Mouse (Mus musculus) gastrocnemius, adult 18-20 months (tissue): ENCODE measurements around the gene B4galnt1. TPM values are rescaled to one million over a fixed set of nuclear protein-coding genes. Genes with fewer than 3 reads are reported as not detected.

ENCODE experiments used
- DNase-seq: peaks from one replicate; pipeline ENCODE4 v3.0.0; 2021; ENCODE audit warnings: low spot score
- total RNA-seq, 2 experiments: library from RNA; stranded (reverse); gene quantifications; 2 replicates each; pipeline ENCODE4 v1.2.3; 2021

The B4galnt1 gene
- total RNA-seq, 2 experiments from 2014 or later, result 0.39 to 0.93 TPM

GRCm38 (mm10) chr10:127208921-127209320 lies 43.9 kb downstream of the B4galnt1 start:
- DNase-seq, result no peak

GRCm38 (mm10) chr10:127209928-127210570 lies 45.0 kb downstream of the B4galnt1 start:
- no peak for DNase-seq

- DNase-seq, result no peak
Observed at GRCm38 (mm10) chr10:127210961-127211405, 46.0 kb downstream of the B4galnt1 start.

- peak; percentile 88 for DNase-seq
Observed at GRCm38 (mm10) chr10:127211414-127211854, 46.4 kb downstream of the B4galnt1 start, which contains the start of gene Pip4k2c. TSS of gene Pip4k2c (minus strand) at chr10:127211585.

- DNase-seq, result no peak
Observed at GRCm38 (mm10) chr10:127213272-127213671, 48.2 kb downstream of the B4galnt1 start.

- DNase-seq, result no peak
Observed at GRCm38 (mm10) chr10:127213704-127214421, 48.8 kb downstream of the B4galnt1 start.

- no peak for DNase-seq
Observed at GRCm38 (mm10) chr10:127214422-127214803, 49.4 kb downstream of the B4galnt1 start.

GRCm38 (mm10) chr10:127216456-127216855 lies 51.4 kb downstream of the B4galnt1 start:
- DNase-seq, result no peak

- no peak for DNase-seq
Observed at GRCm38 (mm10) chr10:127217177-127217576, 52.2 kb downstream of the B4galnt1 start.

GRCm38 (mm10) chr10:127218339-127218738 lies 53.3 kb downstream of the B4galnt1 start:
- no peak for DNase-seq

Other genes with a start within 250 kb of the B4galnt1 start
- 100 to 1,000 TPM in 1 of 2 experiments, 10 to 100 TPM in 1; 84.5 to 110 TPM for gene Ctdsp2, start 186.5 kb upstream of the B4galnt1 start, total RNA-seq
- gene Avil, start 164.5 kb upstream of the B4galnt1 start, total RNA-seq, result 1 to 10 TPM; 2.9 to 3.6 TPM
- 10 to 100 TPM; 20.4 to 22.4 TPM for gene Tsfm, start 134.4 kb upstream of the B4galnt1 start, total RNA-seq
- gene Mettl1, start 123.8 kb upstream of the B4galnt1 start, total RNA-seq, result 1 to 10 TPM; 8.6 to 9.1 TPM
- gene Eef1akmt3, start 123.7 kb upstream of the B4galnt1 start, total RNA-seq, result under 1 TPM in 1 of 2 experiments, not detected in 1; 0.09 TPM
- gene Cyp27b1, start 117.0 kb upstream of the B4galnt1 start, total RNA-seq, result under 1 TPM in 1 of 2 experiments, not detected in 1; 0.19 TPM
- gene March9, start 105.0 kb upstream of the B4galnt1 start, total RNA-seq, result 1 to 10 TPM in 1 of 2 experiments, under 1 TPM in 1; 0.39 to 1.0 TPM
- gene Cdk4, start 101.7 kb upstream of the B4galnt1 start, total RNA-seq, result 10 to 100 TPM; 42.2 to 45.6 TPM
- 10 to 100 TPM; 22.4 to 23.4 TPM for gene Tspan31, start 95.0 kb upstream of the B4galnt1 start, total RNA-seq
- gene Agap2, start 89.9 kb upstream of the B4galnt1 start, total RNA-seq, result 1 to 10 TPM; 1.3 to 1.7 TPM
- gene Os9, start 44.1 kb upstream of the B4galnt1 start, total RNA-seq, result 10 to 100 TPM; 11.3 to 13.5 TPM
- 1 to 10 TPM; 1.6 to 2.9 TPM for gene Slc26a10, start 15.4 kb downstream of the B4galnt1 start, total RNA-seq
- gene Arhgef25, start 24.9 kb downstream of the B4galnt1 start, total RNA-seq, result 1 to 10 TPM; 7.4 to 9.5 TPM
- gene Dtx3, start 30.5 kb downstream of the B4galnt1 start, total RNA-seq, result 10 to 100 TPM; 20.0 to 27.3 TPM
- 1 to 10 TPM; 7.4 to 8.2 TPM for gene Pip4k2c, start 46.4 kb downstream of the B4galnt1 start, total RNA-seq
- under 1 TPM; 0.21 to 0.37 TPM for gene Kif5a, start 98.1 kb downstream of the B4galnt1 start, total RNA-seq
- gene Dctn2, start 101.1 kb downstream of the B4galnt1 start, total RNA-seq, result 10 to 100 TPM; 96.1 to 97.2 TPM
- 10 to 100 TPM; 14.6 to 15.7 TPM for gene Mbd6, start 123.8 kb downstream of the B4galnt1 start, total RNA-seq
- 10 to 100 TPM; 67.5 to 68.8 TPM for gene Mars, start 146.6 kb downstream of the B4galnt1 start, total RNA-seq
- under 1 TPM; 0.46 to 0.83 TPM for gene Arhgap9, start 156.7 kb downstream of the B4galnt1 start, total RNA-seq
- under 1 TPM; 0.41 to 0.74 TPM for gene Gli1, start 176.7 kb downstream of the B4galnt1 start, total RNA-seq
- gene Inhbe, start 189.2 kb downstream of the B4galnt1 start, total RNA-seq, result not detected
- not detected for gene Inhbc, start 205.2 kb downstream of the B4galnt1 start, total RNA-seq
- gene R3hdm2, start 215.1 kb downstream of the B4galnt1 start, total RNA-seq, result 100 to 1,000 TPM; 133 to 135 TPM